Mouse (Mus musculus): ENCODE data around the gene Tcp11x2.

- no peak for TF ChIP-seq POLR2A (IDR thresholded peaks at IDR 0.05; ENCODE audit: borderline replicate concordance, extremely low read depth, low read depth, low read length)
- TF ChIP-seq CTCF (IDR thresholded peaks at IDR 0.05; ENCODE audit: insufficient read depth, low read length) = no peak
Observed at GRCm38 (mm10) chrX:135712845-135713244, 19.3 kb upstream of the Tcp11x2 start.
